Mouse (Mus musculus) olfactory bulb, adult 2 months (tissue): Measurements from ENCODE around the gene Hnrnph2.

Experiments used
- CTCF ChIP-seq: fragments of 200-500 bp; IDR thresholded peaks from 2 replicates; pipeline ENCODE4 v1.5.1; 2012; ENCODE audit warnings: low read depth, mild to moderate bottlenecking, low read length, moderate library complexity; ENCODE audit not compliant: insufficient read depth
- POLR2A ChIP-seq: fragments of 200-500 bp; IDR thresholded peaks from 2 replicates; pipeline ENCODE4 v1.6.1; 2012; ENCODE audit warnings: mild to moderate bottlenecking, low read depth, low read length, moderate library complexity; ENCODE audit not compliant: insufficient read depth

- TF ChIP-seq CTCF: no peak
- TF ChIP-seq POLR2A: no peak
Observed at GRCm38 (mm10) chrX:134553326-134553725, 47.7 kb upstream of the Hnrnph2 start.
